Mouse (Mus musculus) bone marrow, adult 2 months (tissue): ENCODE data around the gene Tff3. TPM values are rescaled to one million over a fixed set of nuclear protein-coding genes. Genes with fewer than 3 reads are reported as not detected.
A peak's percentile ranks its signal among the peaks of the same experiment; 100 is the strongest.

ENCODE experiments used
- H3K27ac ChIP-seq: fragments of 200-500 bp; 2 replicates; pipeline ENCODE4 v1.5.1; 2012; ENCODE audit warnings: low read depth, mild to moderate bottlenecking, control low read depth, inconsistent platforms, low read length; ENCODE audit not compliant: control insufficient read depth, poor library complexity, insufficient read depth
- H3K4me1 ChIP-seq: fragments of 200-500 bp; 2 replicates; pipeline ENCODE4 v1.6.1; 2011; ENCODE audit warnings: low read length; ENCODE audit not compliant: control insufficient read depth, insufficient read depth
- H3K4me3 ChIP-seq: fragments of 200-500 bp; replicated peaks from 2 replicates; pipeline ENCODE3; 2011; ENCODE audit warnings: mild to moderate bottlenecking, low read depth, low read length, control low read depth; ENCODE audit not compliant: control insufficient read depth
- CTCF ChIP-seq: fragments of 200-500 bp; IDR thresholded peaks from 2 replicates; pipeline ENCODE4 v1.5.1; 2011; ENCODE audit warnings: low read length, control low read depth; ENCODE audit not compliant: control insufficient read depth, insufficient read depth
- POLR2A ChIP-seq: fragments of 200-500 bp; IDR thresholded peaks from 2 replicates; pipeline ENCODE4 v1.6.1; 2011; ENCODE audit warnings: low read depth, mild to moderate bottlenecking, control low read depth, low read length, borderline replicate concordance; ENCODE audit not compliant: control insufficient read depth
- WGBS: fragments of 180-500 bp; shearing (Covaris S2); methylation state at CpG from one replicate; pipeline ENCODE4 v1.1.7; 2018; 5-methylcytosine and 5-hydroxymethylcytosine counted together
- polyA plus RNA-seq: library from polyadenylated mRNA; stranded (reverse); fragments of >200 nt; gene quantifications from 2 replicates; pipeline ENCODE4 v1.2.4, GENCODE M21; 2011; ENCODE audit warnings: low replicate concordance; ENCODE audit not compliant: missing spikeins, insufficient read depth, insufficient read length

Gene Tff3
- polyA plus RNA-seq, 1 experiment: not detected

GRCm38 (mm10) chr17:31152966-31153499 is 23.6 kb upstream of the Tff3 start:
- H3K27ac ChIP-seq: no peak overlapping the region
- no peak overlapping the region for H3K4me3 ChIP-seq
- 73% methylated on average over 9 of the region's 9 CpGs for WGBS
- H3K4me1 ChIP-seq: no peaks in the 10 kb centered on the region
- no peak for TF ChIP-seq CTCF
- no peak for TF ChIP-seq POLR2A

GRCm38 (mm10) chr17:31152512-31152911 is 23.1 kb upstream of the Tff3 start:
- Histone ChIP-seq H3K27ac (no peak overlapping the region), H3K4me3 (no peak overlapping the region), H3K4me1 (no peaks in the 10 kb centered on the region)
- no peak for TF ChIP-seq POLR2A
- TF ChIP-seq CTCF: no peak
- 70% methylated on average over 5 of the region's 5 CpGs for WGBS

- TF ChIP-seq POLR2A: no peak
- Histone ChIP-seq H3K4me1 (no peaks in the 10 kb centered on the region), H3K4me3 (no peak overlapping the region), H3K27ac (no peak overlapping the region)
- WGBS: 20% methylated on average over 9 of the region's 9 CpGs
Measured at GRCm38 (mm10) chr17:31145998-31146397, 16.6 kb upstream of the Tff3 start.

GRCm38 (mm10) chr17:31144040-31145037 is 14.9 kb upstream of the Tff3 start, which contains the start of gene Tff2:
TSS of gene Tff2 (minus strand) at chr17:31144282.
- 73% methylated on average over 15 of the region's 15 CpGs for WGBS
- TF ChIP-seq POLR2A: no peak
- no peak for TF ChIP-seq CTCF
- Histone ChIP-seq H3K4me3 (no peak within 1 kb of the TSS), H3K4me1 (no peaks in the 10 kb centered on the region), H3K27ac (no peak within 1 kb of the TSS)

- Histone ChIP-seq H3K4me1 (no peaks in the 10 kb centered on the region), H3K4me3 (no peak overlapping the region), H3K27ac (no peak overlapping the region)
- 85% methylated on average over 7 of the region's 7 CpGs for WGBS
- no peak for TF ChIP-seq CTCF
- no peak for TF ChIP-seq POLR2A
Measured at GRCm38 (mm10) chr17:31142116-31142515, 12.7 kb upstream of the Tff3 start.

- no peak overlapping the region for H3K4me3 ChIP-seq
- TF ChIP-seq POLR2A (no peak), CTCF (peak; percentile 87)
- 22% methylated on average over 5 of the region's 5 CpGs for WGBS
Measured at GRCm38 (mm10) chr17:31138398-31138797, 9.0 kb upstream of the Tff3 start.

GRCm38 (mm10) chr17:31136821-31137220 is 7.4 kb upstream of the Tff3 start:
- 39% methylated on average over 1 of the region's 1 CpGs for WGBS
- H3K4me3 ChIP-seq: no peak overlapping the region
- no peaks in the 10 kb centered on the region for H3K4me1 ChIP-seq
- TF ChIP-seq POLR2A (no peak), CTCF (no peak)
- no peak overlapping the region for H3K27ac ChIP-seq

More at GRCm38 (mm10) chr17:31138398-31138797, 9.0 kb upstream of the Tff3 start:
- Histone ChIP-seq H3K4me1 (no peaks in the 10 kb centered on the region), H3K27ac (no peak overlapping the region)

GRCm38 (mm10) chr17:31136291-31136690 is 6.8 kb upstream of the Tff3 start:
- no peaks in the 10 kb centered on the region for H3K4me1 ChIP-seq
- TF ChIP-seq CTCF: no peak
- TF ChIP-seq POLR2A: no peak
- 6% methylated on average over 3 of the region's 3 CpGs for WGBS
- no peak overlapping the region for H3K4me3 ChIP-seq
- no peak overlapping the region for H3K27ac ChIP-seq
